Mouse (Mus musculus) stomach, postnatal 0 days (tissue): ENCODE measurements around the gene Wwox. TPM values are rescaled to one million over a fixed set of nuclear protein-coding genes. Genes with fewer than 3 reads are reported as not detected.

Experiments
- ATAC-seq: fragments of 200-750 bp; cut with Nextera tagmentation; 2 replicates; pipeline ENCODE4 v1.8.0; 2017; ENCODE audit not compliant: low FRiP score, low TSS enrichment
- DNase-seq: peaks from one replicate; pipeline ENCODE4 v3.0.0-alpha.2; 2016; ENCODE audit warnings: low spot score
- H3K27ac ChIP-seq: fragments of 300-500 bp; sonication (generic); replicated peaks from 2 replicates; pipeline ENCODE4 v1.5.1; 2014; ENCODE audit warnings: mild to moderate bottlenecking, control low read depth
- H3K27me3 ChIP-seq: fragments of 300-500 bp; sonication (generic); 2 replicates; pipeline ENCODE4 v1.6.1; 2014; ENCODE audit warnings: low read length; ENCODE audit not compliant: control insufficient read depth, insufficient read depth
- H3K36me3 ChIP-seq: fragments of 300-500 bp; sonication (generic); 2 replicates; pipeline ENCODE4 v1.6.1; 2014; ENCODE audit warnings: low read length, mixed read lengths; ENCODE audit not compliant: control insufficient read depth, insufficient read depth
- H3K4me1 ChIP-seq: fragments of 300-500 bp; sonication (generic); replicated peaks from 2 replicates; pipeline ENCODE4 v1.6.1; 2014; ENCODE audit warnings: antibody characterized with exemption; ENCODE audit not compliant: control insufficient read depth, insufficient read depth
- H3K4me2 ChIP-seq: fragments of 300-500 bp; sonication (generic); replicated peaks from 2 replicates; pipeline ENCODE4 v1.6.1; 2014; ENCODE audit warnings: low read depth, mild to moderate bottlenecking, control low read depth, moderate library complexity
- H3K4me3 ChIP-seq: fragments of 300-500 bp; sonication (generic); 2 replicates; pipeline ENCODE4 v1.5.1; 2014; ENCODE audit warnings: low read depth, low read length, control low read depth
- H3K9ac ChIP-seq: fragments of 300-500 bp; sonication (generic); 2 replicates; pipeline ENCODE4 v1.6.1; 2014; ENCODE audit warnings: mild to moderate bottlenecking, low read length, control low read depth, mixed read lengths
- H3K9me3 ChIP-seq: fragments of 300-500 bp; sonication (generic); 2 replicates; pipeline ENCODE4 v1.6.1; 2016; ENCODE audit warnings: low read length; ENCODE audit not compliant: control insufficient read depth
- CTCF ChIP-seq: IDR thresholded peaks from 2 replicates; pipeline ENCODE4 v1.5.1; 2016; ENCODE audit warnings: antibody characterized with exemption, low read depth, mild to moderate bottlenecking, moderate library complexity
- EP300 ChIP-seq: optimal IDR thresholded peaks from 2 replicates; pipeline ENCODE3; 2016; ENCODE audit warnings: antibody characterized with exemption
- WGBS: fragments of 180-500 bp; shearing (Covaris S2); extraction: QIAGEN DNeasy Blood & Tissue Kit; methylation state at CpG from one replicate; pipeline ENCODE4 v1.1.7; 2014; 5-methylcytosine and 5-hydroxymethylcytosine counted together
- polyA plus RNA-seq: library from polyadenylated mRNA; unstranded; fragments of >200 nt; fragmentation: Nextera tagmentation; extraction: Ambion mirVana; gene quantifications from 2 replicates; pipeline ENCODE4 v1.2.1, GENCODE M21; 2015

Wwox gene
- polyA plus RNA-seq, 1 experiment from 2014 or later = 9.2 TPM

DNA sequence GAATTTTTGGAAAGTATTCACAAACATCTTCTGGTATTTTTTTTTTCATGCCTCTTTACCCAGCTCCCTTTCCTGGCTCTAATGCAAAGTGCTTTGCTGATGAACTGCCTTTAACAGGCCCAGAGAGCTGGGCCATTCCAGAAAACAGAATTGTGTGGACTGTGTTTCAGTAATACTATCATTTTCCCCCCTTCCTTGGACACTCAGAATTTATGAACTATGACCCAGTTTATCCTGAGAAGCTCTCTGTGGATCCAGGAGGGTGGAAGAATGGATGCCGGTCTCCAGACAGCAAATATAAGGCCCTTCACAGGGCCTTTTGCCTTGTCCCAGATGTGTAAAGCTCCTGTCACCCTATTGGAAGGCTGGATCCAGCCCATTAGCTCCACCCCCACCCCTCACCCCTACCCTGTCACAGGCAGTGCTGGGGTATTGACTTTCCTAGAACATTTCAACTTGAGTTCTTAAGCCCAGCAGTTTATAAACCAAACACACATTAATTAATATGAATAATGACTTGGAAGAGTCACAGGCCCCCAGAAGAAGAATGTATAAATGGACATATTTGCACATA lies 332.9 kb downstream of the Wwox start:
- no peak overlapping the region for H3K9ac ChIP-seq
- H3K4me2 ChIP-seq = no peak overlapping the region
- H3K9me3 ChIP-seq = no peaks in the 10 kb centered on the region
- no peaks in the 10 kb centered on the region; the same call in 1 of the 2 replicates for H3K4me1 ChIP-seq
- ATAC-seq = peak; percentile 65; the same call in 1 of the 2 replicates
- TF ChIP-seq EP300 (no peak), CTCF (no peak)
- no peaks in the 10 kb centered on the region for H3K27me3 ChIP-seq
- H3K4me3 ChIP-seq = no peak overlapping the region
- no peak for DNase-seq
- no peaks in the 10 kb centered on the region for H3K36me3 ChIP-seq
- WGBS = 42% methylated on average over 1 of the region's 1 CpGs
- H3K27ac ChIP-seq = no peak overlapping the region

GRCm38 (mm10) chr8:114773461-114774414 lies 334.3 kb downstream of the Wwox start:
- no peak overlapping the region for H3K9ac ChIP-seq
- no peaks in the 10 kb centered on the region for H3K36me3 ChIP-seq
- ATAC-seq (peak; percentile 68; the same call in 1 of the 2 replicates), DNase-seq (peak; percentile 53)
- peak overlapping the region; percentile 65 for H3K27ac ChIP-seq
- peak overlapping the region; percentile 38 for H3K4me2 ChIP-seq
- H3K4me1 ChIP-seq = no peaks in the 10 kb centered on the region; the same call in 1 of the 2 replicates
- WGBS = 20% methylated on average over 23 of the region's 23 CpGs
- no peaks in the 10 kb centered on the region for H3K9me3 ChIP-seq
- H3K4me3 ChIP-seq = no peak overlapping the region
- TF ChIP-seq CTCF = no peak
- no peak for TF ChIP-seq EP300
- no peaks in the 10 kb centered on the region for H3K27me3 ChIP-seq

- Histone ChIP-seq H3K36me3 (no peaks in the 10 kb centered on the region), H3K4me1 (no peaks in the 10 kb centered on the region; the same call in 1 of the 2 replicates), H3K27ac (no peak overlapping the region; the same call in 1 of the 2 replicates), H3K9me3 (no peaks in the 10 kb centered on the region), H3K9ac (no peak overlapping the region), H3K27me3 (no peaks in the 10 kb centered on the region), H3K4me3 (no peak overlapping the region), H3K4me2 (no peak overlapping the region)
- ATAC-seq (no peak), DNase-seq (no peak)
- TF ChIP-seq EP300 (no peak), CTCF (no peak)
- 54% methylated on average over 6 of the region's 6 CpGs for WGBS
Measured at GRCm38 (mm10) chr8:114774415-114774775, 334.9 kb downstream of the Wwox start.

DNA sequence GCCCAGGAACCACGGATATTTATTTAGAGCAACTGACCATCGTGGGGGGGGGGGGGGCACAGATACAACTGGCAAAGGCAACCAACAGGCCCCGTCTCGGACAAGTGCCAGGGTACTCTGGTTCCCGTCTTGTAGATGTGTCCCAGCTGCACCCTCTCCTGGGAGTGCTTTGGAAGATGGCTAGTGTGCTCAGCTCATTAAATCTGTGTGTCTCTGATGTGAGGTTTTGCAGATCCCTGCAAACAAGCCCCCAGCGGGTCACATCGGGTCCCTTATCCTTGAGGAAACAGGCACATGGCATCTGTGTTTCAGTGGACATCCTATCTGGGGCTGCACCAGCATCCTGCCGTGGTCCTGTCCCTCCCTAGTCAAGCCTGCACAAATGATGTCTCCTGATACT lies 336.1 kb downstream of the Wwox start:
- no peaks in the 10 kb centered on the region for H3K9me3 ChIP-seq
- no peaks in the 10 kb centered on the region; the same call in 1 of the 2 replicates for H3K4me1 ChIP-seq
- no peak overlapping the region for H3K4me3 ChIP-seq
- no peak overlapping the region for H3K9ac ChIP-seq
- WGBS = 53% methylated on average over 8 of the region's 8 CpGs
- no peaks in the 10 kb centered on the region for H3K27me3 ChIP-seq
- DNase-seq (no peak), ATAC-seq (no peak)
- TF ChIP-seq EP300 (no peak), CTCF (no peak)
- no peak overlapping the region for H3K4me2 ChIP-seq
- no peaks in the 10 kb centered on the region for H3K36me3 ChIP-seq
- H3K27ac ChIP-seq = no peak overlapping the region

GRCm38 (mm10) chr8:114776696-114777095 lies 337.2 kb downstream of the Wwox start:
- no peaks in the 10 kb centered on the region; the same call in 1 of the 2 replicates for H3K4me1 ChIP-seq
- no peaks in the 10 kb centered on the region for H3K27me3 ChIP-seq
- TF ChIP-seq EP300 (no peak), CTCF (no peak)
- no peaks in the 10 kb centered on the region for H3K36me3 ChIP-seq
- no peak overlapping the region for H3K4me3 ChIP-seq
- no peaks in the 10 kb centered on the region for H3K9me3 ChIP-seq
- no peak for ATAC-seq
- no peak overlapping the region for H3K4me2 ChIP-seq
- WGBS = 87% methylated on average over 9 of the region's 9 CpGs
- DNase-seq = no peak
- no peak overlapping the region for H3K27ac ChIP-seq
- H3K9ac ChIP-seq = no peak overlapping the region
